Mouse (Mus musculus): ENCODE measurements around the gene Rad51b. TPM values are rescaled to one million over a fixed set of nuclear protein-coding genes. Genes with fewer than 3 reads are reported as not detected.

The Rad51b gene
- polyA plus RNA-seq, 1 experiment from 2014 or later = 6.6 TPM

DNA sequence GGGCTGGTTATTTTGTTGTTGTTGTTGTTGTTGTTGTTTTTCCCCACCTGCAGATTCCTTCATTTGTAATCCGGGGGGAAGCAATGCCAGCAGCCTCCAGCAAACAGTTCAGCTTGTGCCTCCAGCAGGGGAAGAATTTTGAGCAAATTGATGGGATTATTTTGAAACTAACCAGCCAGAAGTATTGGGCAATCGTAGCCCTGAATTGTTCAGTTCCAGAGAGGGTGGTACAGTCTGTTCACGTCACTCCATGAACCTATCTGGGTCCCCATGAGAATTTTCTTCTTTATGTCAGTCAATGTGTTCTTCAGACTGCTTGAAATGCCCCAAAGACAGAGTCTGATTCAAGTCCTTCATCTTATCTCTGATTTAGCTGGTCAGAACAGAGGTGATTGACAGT is 138.4 kb downstream of the Rad51b start:
- H3K4me1 ChIP-seq = no peaks in the 10 kb centered on the region
- 71% methylated on average over 3 of the region's 3 CpGs for WGBS
- no peaks in the 10 kb centered on the region for H3K9me3 ChIP-seq
- H3K27me3 ChIP-seq (ENCODE audit: insufficient read depth, poor library complexity, severe bottlenecking) = no peaks in the 10 kb centered on the region
- H3K27ac ChIP-seq = no peak overlapping the region
- H3K36me3 ChIP-seq = no peaks in the 10 kb centered on the region
- DNase-seq (ENCODE audit: low spot score) = no peak
- no peak overlapping the region for H3K4me3 ChIP-seq

- Histone ChIP-seq H3K27me3 (ENCODE audit: insufficient read depth, poor library complexity, severe bottlenecking) (no peaks in the 10 kb centered on the region), H3K36me3 (no peaks in the 10 kb centered on the region), H3K4me1 (no peaks in the 10 kb centered on the region), H3K4me3 (no peak overlapping the region), H3K27ac (no peak overlapping the region), H3K9me3 (no peaks in the 10 kb centered on the region)
- no peak for DNase-seq (ENCODE audit: low spot score)
- WGBS = 84% methylated on average over 8 of the region's 8 CpGs
These were observed 139.0 kb downstream of the Rad51b start for GRCm38 (mm10) chr12:79436035-79436434.

DNA sequence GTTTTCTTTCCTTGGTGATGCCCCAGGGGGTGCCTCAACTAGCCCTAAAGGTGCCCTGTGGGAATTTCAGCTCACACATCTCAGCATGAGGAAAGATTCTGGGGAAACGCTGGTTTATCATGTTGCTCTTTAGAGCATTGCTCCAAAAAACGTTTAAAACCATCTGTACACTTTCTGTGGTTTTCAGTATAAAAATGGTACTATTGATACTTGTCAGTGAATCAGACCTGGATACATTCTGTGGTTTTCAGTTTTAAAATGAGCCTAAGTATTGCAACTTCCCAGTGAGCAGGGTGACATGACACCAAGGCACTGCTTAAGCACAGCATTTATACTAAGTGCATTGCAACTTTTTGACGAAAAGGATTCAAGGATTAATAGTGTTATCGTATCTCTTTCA is 139.8 kb downstream of the Rad51b start:
- Histone ChIP-seq H3K27me3 (ENCODE audit: insufficient read depth, poor library complexity, severe bottlenecking) (no peaks in the 10 kb centered on the region), H3K36me3 (no peaks in the 10 kb centered on the region), H3K27ac (no peak overlapping the region), H3K9me3 (no peaks in the 10 kb centered on the region), H3K4me1 (no peaks in the 10 kb centered on the region), H3K4me3 (no peak overlapping the region)
- no peak for DNase-seq (ENCODE audit: low spot score)
- 75% methylated on average over 4 of the region's 4 CpGs for WGBS

- Histone ChIP-seq H3K27me3 (ENCODE audit: insufficient read depth, poor library complexity, severe bottlenecking) (no peaks in the 10 kb centered on the region), H3K4me1 (no peaks in the 10 kb centered on the region), H3K9me3 (no peaks in the 10 kb centered on the region), H3K4me3 (no peak overlapping the region), H3K36me3 (no peaks in the 10 kb centered on the region), H3K27ac (no peak overlapping the region)
- no peak for DNase-seq (ENCODE audit: low spot score)
- 82% methylated on average over 3 of the region's 3 CpGs for WGBS
These were observed 140.5 kb downstream of the Rad51b start for GRCm38 (mm10) chr12:79437572-79437971.

DNA sequence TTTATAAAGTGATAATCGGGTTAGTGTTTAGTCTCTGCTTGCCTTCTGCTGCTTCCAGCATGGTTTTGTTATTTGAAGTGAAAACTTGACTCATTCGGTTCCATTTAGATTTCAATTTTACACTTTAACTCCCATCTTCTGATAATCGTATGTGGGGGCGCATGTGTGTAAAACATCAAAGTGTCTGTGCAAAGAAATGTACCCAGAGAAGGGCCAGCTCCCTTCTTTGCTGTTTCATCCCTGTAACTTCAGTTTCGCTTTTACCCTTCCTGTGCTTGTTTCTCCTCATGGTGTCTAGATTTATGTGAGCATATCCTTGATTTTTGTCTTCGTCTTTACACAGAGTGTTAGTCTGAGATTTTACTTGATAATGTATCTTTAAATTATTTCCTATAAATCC is 142.9 kb downstream of the Rad51b start:
- no peaks in the 10 kb centered on the region for H3K27me3 ChIP-seq (ENCODE audit: insufficient read depth, poor library complexity, severe bottlenecking)
- 87% methylated on average over 6 of the region's 6 CpGs for WGBS
- no peak for DNase-seq (ENCODE audit: low spot score)
- H3K4me3 ChIP-seq = no peak overlapping the region
- no peaks in the 10 kb centered on the region for H3K36me3 ChIP-seq
- no peak overlapping the region for H3K27ac ChIP-seq
- H3K9me3 ChIP-seq = no peaks in the 10 kb centered on the region
- H3K4me1 ChIP-seq = no peaks in the 10 kb centered on the region

DNA sequence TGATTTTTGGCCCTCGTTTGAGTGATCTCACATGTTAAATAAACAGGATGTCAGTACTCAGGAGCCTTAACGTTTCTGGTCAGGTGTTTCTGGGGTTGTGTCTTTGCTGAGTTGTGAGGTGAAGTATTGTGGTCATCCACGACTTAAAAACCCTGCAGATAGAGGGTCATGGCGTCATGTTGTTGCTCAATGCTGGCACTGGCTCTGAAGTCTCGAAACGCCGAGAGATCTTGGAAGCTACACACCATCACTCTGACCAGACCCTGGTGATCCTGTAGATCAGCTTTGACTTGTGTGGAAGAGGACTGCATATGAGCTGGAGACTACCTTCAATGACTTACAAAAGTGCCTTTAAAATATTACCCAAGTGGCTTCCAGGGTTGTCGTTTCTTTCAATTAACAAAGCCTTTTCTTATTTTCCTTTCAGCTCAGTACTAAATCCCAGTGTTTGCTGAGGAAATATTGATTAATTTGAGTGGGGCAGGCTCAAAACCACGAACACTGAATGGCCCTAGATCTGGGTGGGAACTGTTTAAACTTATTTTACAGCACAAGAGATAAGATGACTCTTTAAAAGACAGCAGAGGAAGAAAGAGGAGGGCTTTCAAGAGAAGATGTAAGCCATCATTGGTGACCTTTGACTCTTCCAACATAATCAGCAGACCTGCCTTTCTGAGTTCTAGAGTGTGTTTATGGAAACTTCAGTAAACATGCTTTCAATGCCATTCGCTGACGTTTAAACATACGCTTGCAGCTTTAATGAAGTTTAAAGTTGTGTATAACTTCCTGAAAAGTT is 144.3 kb downstream of the Rad51b start:
- no peaks in the 10 kb centered on the region for H3K4me1 ChIP-seq
- H3K4me3 ChIP-seq = no peak overlapping the region
- H3K36me3 ChIP-seq = no peaks in the 10 kb centered on the region
- no peak for DNase-seq (ENCODE audit: low spot score)
- H3K27me3 ChIP-seq (ENCODE audit: insufficient read depth, poor library complexity, severe bottlenecking) = no peaks in the 10 kb centered on the region
- H3K9me3 ChIP-seq = no peaks in the 10 kb centered on the region
- 72% methylated on average over 12 of the region's 12 CpGs for WGBS
- H3K27ac ChIP-seq = no peak overlapping the region

DNA sequence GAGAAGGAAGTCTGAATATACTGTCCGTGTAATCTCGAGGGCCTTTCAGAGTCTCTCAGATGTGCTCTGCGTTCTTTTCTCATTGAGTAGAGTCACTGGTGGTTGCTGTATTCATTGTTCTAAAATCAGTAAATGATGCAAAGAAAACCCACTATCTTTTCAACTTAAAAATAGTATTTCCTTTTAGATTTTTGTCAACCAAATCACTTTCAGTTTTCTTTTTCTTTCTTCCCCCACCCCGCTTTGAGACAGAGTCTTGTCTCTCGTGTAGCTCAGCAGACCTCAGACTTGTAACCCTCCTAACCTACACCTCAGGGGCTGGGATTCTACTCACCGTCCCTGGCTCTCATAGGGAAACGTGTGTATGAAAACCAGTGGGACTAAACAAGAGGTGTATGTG is 145.0 kb downstream of the Rad51b start:
- 79% methylated on average over 7 of the region's 7 CpGs for WGBS

GRCm38 (mm10) chr12:79442836-79443390 is 145.8 kb downstream of the Rad51b start:
- Histone ChIP-seq H3K27ac (no peak overlapping the region), H3K36me3 (no peaks in the 10 kb centered on the region), H3K4me3 (no peak overlapping the region), H3K27me3 (ENCODE audit: insufficient read depth, poor library complexity, severe bottlenecking) (no peaks in the 10 kb centered on the region), H3K9me3 (no peaks in the 10 kb centered on the region), H3K4me1 (no peaks in the 10 kb centered on the region)
- 76% methylated on average over 6 of the region's 6 CpGs for WGBS
- DNase-seq (ENCODE audit: low spot score) = no peak

More for the DNA sequence above, 145.0 kb downstream of the Rad51b start:
- H3K4me1 ChIP-seq = no peaks in the 10 kb centered on the region
- H3K4me3 ChIP-seq = no peak overlapping the region
- no peaks in the 10 kb centered on the region for H3K36me3 ChIP-seq
- DNase-seq (ENCODE audit: low spot score) = no peak
- no peaks in the 10 kb centered on the region for H3K9me3 ChIP-seq
- H3K27me3 ChIP-seq (ENCODE audit: insufficient read depth, poor library complexity, severe bottlenecking) = no peaks in the 10 kb centered on the region
- no peak overlapping the region for H3K27ac ChIP-seq

DNA sequence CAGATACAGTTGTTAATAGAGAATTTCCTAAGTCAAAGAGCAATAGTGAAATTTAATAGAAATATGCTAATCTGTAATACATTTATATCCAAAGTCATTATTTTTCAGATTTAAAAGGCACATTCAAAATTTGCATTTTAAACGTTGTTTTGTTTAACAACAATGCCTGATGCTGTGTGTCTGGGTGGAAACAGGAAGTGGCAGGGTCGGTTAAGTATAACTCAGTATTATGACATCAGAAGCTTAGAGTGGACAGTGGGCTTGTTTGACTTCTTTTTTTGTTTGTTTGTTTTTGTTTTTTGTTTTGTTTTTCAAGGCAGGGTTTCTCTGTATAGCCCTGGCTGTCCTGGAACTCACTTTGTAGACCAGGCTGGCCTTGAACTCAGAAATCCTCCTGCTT is 147.6 kb downstream of the Rad51b start:
- 74% methylated on average over 2 of the region's 2 CpGs for WGBS
- no peak overlapping the region for H3K27ac ChIP-seq
- H3K4me1 ChIP-seq = no peaks in the 10 kb centered on the region
- no peaks in the 10 kb centered on the region for H3K36me3 ChIP-seq
- H3K4me3 ChIP-seq = no peak overlapping the region
- H3K9me3 ChIP-seq = no peaks in the 10 kb centered on the region
- no peaks in the 10 kb centered on the region for H3K27me3 ChIP-seq (ENCODE audit: insufficient read depth, poor library complexity, severe bottlenecking)
- no peak for DNase-seq (ENCODE audit: low spot score)

DNA sequence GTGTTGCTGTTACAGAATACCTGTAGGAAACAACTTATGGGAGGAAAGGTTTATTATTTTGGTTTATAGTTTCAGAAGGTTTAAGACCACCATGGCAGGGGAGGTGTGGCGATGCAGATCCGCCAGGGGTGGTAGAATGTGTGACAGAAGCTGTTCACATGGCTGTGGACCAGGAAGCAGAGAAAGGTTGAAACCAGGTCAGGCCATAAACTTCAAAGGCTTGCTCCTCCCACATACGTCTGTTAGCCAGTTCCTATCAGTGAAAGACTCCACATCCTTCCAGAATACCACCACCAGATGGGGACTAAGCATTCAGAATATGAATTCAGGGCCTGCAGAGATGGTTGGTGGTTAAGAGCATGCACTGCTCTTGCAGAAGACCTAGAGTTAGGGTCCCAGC is 150.0 kb downstream of the Rad51b start:
- Histone ChIP-seq H3K27ac (no peak overlapping the region), H3K27me3 (ENCODE audit: insufficient read depth, poor library complexity, severe bottlenecking) (no peaks in the 10 kb centered on the region), H3K36me3 (no peaks in the 10 kb centered on the region), H3K4me1 (no peaks in the 10 kb centered on the region), H3K4me3 (no peak overlapping the region), H3K9me3 (no peaks in the 10 kb centered on the region)
- DNase-seq (ENCODE audit: low spot score) = no peak
- 74% methylated on average over 3 of the region's 3 CpGs for WGBS

- Histone ChIP-seq H3K9me3 (no peaks in the 10 kb centered on the region), H3K4me1 (no peaks in the 10 kb centered on the region), H3K36me3 (no peaks in the 10 kb centered on the region), H3K4me3 (no peak overlapping the region), H3K27ac (no peak overlapping the region), H3K27me3 (ENCODE audit: insufficient read depth, poor library complexity, severe bottlenecking) (no peaks in the 10 kb centered on the region)
- WGBS = 87% methylated on average over 8 of the region's 8 CpGs
- DNase-seq (ENCODE audit: low spot score) = no peak
These were observed 152.8 kb downstream of the Rad51b start for GRCm38 (mm10) chr12:79449817-79450411.

DNA sequence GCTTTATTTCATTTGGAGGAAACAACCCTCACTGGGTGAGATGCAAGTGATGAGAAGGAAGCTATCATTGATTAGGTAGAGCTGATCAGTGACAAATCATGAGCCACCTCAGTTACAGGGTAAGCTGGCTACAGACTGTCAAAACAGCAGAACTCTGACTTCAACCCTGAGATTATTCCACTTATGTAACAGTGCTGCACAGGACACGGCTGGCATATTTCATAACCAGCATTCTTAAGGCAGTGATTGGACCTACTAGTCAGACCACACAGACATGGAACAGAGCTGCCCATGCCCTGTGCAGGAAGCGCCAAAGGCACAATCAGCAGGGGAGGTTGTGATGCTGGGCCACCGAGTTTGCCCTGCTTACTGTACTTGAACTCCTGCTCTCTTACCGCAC is 155.8 kb downstream of the Rad51b start:
- Histone ChIP-seq H3K27ac (no peak overlapping the region), H3K9me3 (no peaks in the 10 kb centered on the region), H3K36me3 (no peaks in the 10 kb centered on the region), H3K4me1 (no peaks in the 10 kb centered on the region), H3K4me3 (no peak overlapping the region), H3K27me3 (ENCODE audit: insufficient read depth, poor library complexity, severe bottlenecking) (no peaks in the 10 kb centered on the region)
- no peak for DNase-seq (ENCODE audit: low spot score)
- WGBS = 82% methylated on average over 4 of the region's 4 CpGs

DNA sequence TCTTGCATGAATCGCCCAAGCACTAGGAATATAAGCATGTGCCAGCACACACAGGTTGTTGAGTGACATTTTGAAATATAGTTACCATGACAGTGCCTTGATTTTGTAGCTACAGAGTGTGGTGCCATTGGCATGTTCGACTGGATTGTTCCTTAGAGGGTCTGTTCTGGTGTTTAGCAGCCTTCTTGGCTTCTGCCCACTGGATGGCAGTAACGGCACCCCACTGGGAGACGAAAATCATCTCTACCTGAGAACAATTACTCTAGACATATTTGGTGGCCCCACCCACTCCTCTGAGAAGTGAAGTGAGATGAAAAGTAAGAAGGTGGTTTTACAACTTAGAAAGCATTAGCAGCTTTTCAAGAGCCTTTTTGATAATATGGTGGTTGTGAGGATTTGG is 156.9 kb downstream of the Rad51b start:
- Histone ChIP-seq H3K4me1 (no peaks in the 10 kb centered on the region), H3K27ac (0 out of 2 replicates have a peak overlapping the region, but pooled peaks have one; percentile 18), H3K9me3 (no peaks in the 10 kb centered on the region), H3K4me3 (no peak overlapping the region), H3K27me3 (ENCODE audit: insufficient read depth, poor library complexity, severe bottlenecking) (no peaks in the 10 kb centered on the region), H3K36me3 (no peaks in the 10 kb centered on the region)
- no peak for DNase-seq (ENCODE audit: low spot score)
- 74% methylated on average over 4 of the region's 4 CpGs for WGBS
